Mouse (Mus musculus): Measurements from ENCODE around the gene Tmed3. TPM values are rescaled to one million over a fixed set of nuclear protein-coding genes. Genes with fewer than 3 reads are reported as not detected.

Gene Tmed3
- total and polyA plus RNA-seq, 3 experiments, result 55.4 to 84.0 (median 80.9) TPM

GRCm38 (mm10) chr9:89737888-89738287, 33.0 kb upstream of the Tmed3 start:
- dilution Hi-C loops (cut with MboI; ENCODE audit: extremely low pct_ligation_motif_present, extremely low pct_unique_long_range_greater_than_20kb, low sequenced_read_pairs), result no loop called here

GRCm38 (mm10) chr9:89736932-89737705, 32.3 kb upstream of the Tmed3 start:
- no peaks in the 10 kb centered on the region for H3K27me3 ChIP-seq (replicated peaks)
- H3K9ac ChIP-seq (ENCODE audit: insufficient read depth, low read depth), result no peak overlapping the region
- H3K27ac ChIP-seq (ENCODE audit: insufficient read depth, low read depth), result no peak overlapping the region
- no peak overlapping the region for H3K4me3 ChIP-seq (replicated peaks in 1 of 3; ENCODE audit: low read depth in 2 of 3, low read length in 2 of 3, poor library complexity in 1 of 3)
- H3K4me1 ChIP-seq (ENCODE audit: control insufficient read depth in 1 of 2, insufficient read depth in 2 of 2), result peaks cover 0 to 31% of the 10 kb centered on the region in 2 experiments; a peak in 2 of 4 replicates
- no peaks in the 10 kb centered on the region for H3K36me3 ChIP-seq (replicated peaks in 1 of 2; ENCODE audit: control insufficient read depth in 1 of 2, insufficient read depth in 1 of 2, low read length in 1 of 2)
- H3K4me2 ChIP-seq (ENCODE audit: insufficient read depth, low read depth, poor library complexity, severe bottlenecking), result no peak overlapping the region
- dilution Hi-C loops (cut with MboI; ENCODE audit: extremely low pct_ligation_motif_present, extremely low pct_unique_long_range_greater_than_20kb, low sequenced_read_pairs), result no loop called here
- DNase-seq (ENCODE audit: extremely low read depth), result no peak
- in situ Hi-C loops (cut with MboI; ENCODE audit: low pct_ligation_motif_present, low pct_unique_long_range_greater_than_20kb, low sequenced_read_pairs), result no loop called here
- no peaks in the 10 kb centered on the region for H3K9me3 ChIP-seq (replicated peaks; ENCODE audit: low read length)
- H3K79me2 ChIP-seq (replicated peaks; ENCODE audit: control insufficient read depth, extremely low read depth, insufficient read depth, poor library complexity, severe bottlenecking), result no peaks in the 10 kb centered on the region
- TF ChIP-seq NELFE (IDR thresholded peaks at IDR 0.05; ENCODE audit: low read depth, low read length) (no peak), MAZ (IDR thresholded peaks at IDR 0.05; ENCODE audit: low read depth, low read length) (no peak), MYC (IDR thresholded peaks at IDR 0.05; ENCODE audit: low read depth, low read length) (no peak), JUND (conservative IDR thresholded peaks at IDR 0.05; ENCODE audit: low read depth, low read length) (no peak), CTCF (conservative IDR thresholded peaks at IDR 0.05 in 1 of 2, IDR thresholded peaks at IDR 0.05 in 1 of 2; ENCODE audit: low read depth in 2 of 2, low read length in 2 of 2) (no peak), ETS1 (conservative IDR thresholded peaks at IDR 0.05; ENCODE audit: low read depth, low read length) (no peak), PAX5 (IDR thresholded peaks at IDR 0.05; ENCODE audit: low read length) (no peak), ZKSCAN1 (IDR thresholded peaks at IDR 0.05; ENCODE audit: borderline replicate concordance, low read depth, low read length) (no peak), E2F4 (IDR thresholded peaks at IDR 0.05; ENCODE audit: insufficient replicate concordance, low read depth, low read length) (no peak), GABPA (IDR thresholded peaks at IDR 0.05; ENCODE audit: insufficient replicate concordance, low read depth, low read length) (no peak), JUN (IDR thresholded peaks at IDR 0.05; ENCODE audit: insufficient read depth, low read depth, low read length) (no peak), ZMIZ1 (IDR thresholded peaks at IDR 0.05; ENCODE audit: low read depth, low read length) (no peak), RAD21 (IDR thresholded peaks at IDR 0.05; ENCODE audit: low read depth, low read length) (no peak), KAT2A (IDR thresholded peaks at IDR 0.05; ENCODE audit: insufficient replicate concordance, low read length) (no peak), RCOR1 (conservative IDR thresholded peaks at IDR 0.05; ENCODE audit: low read depth, low read length) (no peak), TCF12 (IDR thresholded peaks at IDR 0.05; ENCODE audit: low read depth, low read length) (no peak), CHD1 (IDR thresholded peaks at IDR 0.05; ENCODE audit: low read depth, low read length) (no peak), SMC3 (IDR thresholded peaks at IDR 0.05; ENCODE audit: low read depth, low read length) (no peak), BHLHE40 (IDR thresholded peaks at IDR 0.05; ENCODE audit: low read depth, low read length) (no peak), MAFK (IDR thresholded peaks at IDR 0.05; ENCODE audit: insufficient replicate concordance, low read length) (no peak)

More at GRCm38 (mm10) chr9:89737888-89738287, 33.0 kb upstream of the Tmed3 start:
- Histone ChIP-seq H3K9me3 (replicated peaks; ENCODE audit: low read length) (no peaks in the 10 kb centered on the region), H3K4me1 (ENCODE audit: control insufficient read depth in 1 of 2, insufficient read depth in 2 of 2) (peaks cover 0 to 31% of the 10 kb centered on the region in 2 experiments; a peak in 2 of 4 replicates), H3K27me3 (replicated peaks) (no peaks in the 10 kb centered on the region), H3K9ac (ENCODE audit: insufficient read depth, low read depth) (no peak overlapping the region), H3K4me2 (ENCODE audit: insufficient read depth, low read depth, poor library complexity, severe bottlenecking) (0 out of 2 replicates have a peak overlapping the region, but pooled peaks have one; percentile 8), H3K79me2 (replicated peaks; ENCODE audit: control insufficient read depth, extremely low read depth, insufficient read depth, poor library complexity, severe bottlenecking) (no peaks in the 10 kb centered on the region), H3K4me3 (replicated peaks in 1 of 3; ENCODE audit: low read depth in 2 of 3, low read length in 2 of 3, poor library complexity in 1 of 3) (no peak overlapping the region), H3K36me3 (replicated peaks in 1 of 2; ENCODE audit: control insufficient read depth in 1 of 2, insufficient read depth in 1 of 2, low read length in 1 of 2) (no peaks in the 10 kb centered on the region), H3K27ac (ENCODE audit: insufficient read depth, low read depth) (no peak overlapping the region)
- DNase-seq (ENCODE audit: extremely low read depth), result no peak
- no peak for TF ChIP-seq IRF4 (IDR thresholded peaks at IDR 0.05; ENCODE audit: low read depth, low read length)
- TF ChIP-seq ELF1 (IDR thresholded peaks at IDR 0.05; ENCODE audit: low read depth, low read length), result no peak
- TF ChIP-seq NRF1 (IDR thresholded peaks at IDR 0.05; ENCODE audit: low read depth, low read length), result no peak
- no peak for TF ChIP-seq RAD21 (IDR thresholded peaks at IDR 0.05; ENCODE audit: low read depth, low read length)
- TF ChIP-seq ZMIZ1 (IDR thresholded peaks at IDR 0.05; ENCODE audit: low read depth, low read length), result no peak
- no peak for TF ChIP-seq NELFE (IDR thresholded peaks at IDR 0.05; ENCODE audit: low read depth, low read length)
- TF ChIP-seq JUN (IDR thresholded peaks at IDR 0.05; ENCODE audit: insufficient read depth, low read depth, low read length), result no peak
- TF ChIP-seq SIN3A (IDR thresholded peaks at IDR 0.05; ENCODE audit: low read length), result no peak
- TF ChIP-seq E2F4 (IDR thresholded peaks at IDR 0.05; ENCODE audit: insufficient replicate concordance, low read depth, low read length), result no peak
- no peak for TF ChIP-seq JUND (conservative IDR thresholded peaks at IDR 0.05; ENCODE audit: low read depth, low read length)
- no peak for TF ChIP-seq SMC3 (IDR thresholded peaks at IDR 0.05; ENCODE audit: low read depth, low read length)
- TF ChIP-seq POLR2AphosphoS2 (IDR thresholded peaks at IDR 0.05; ENCODE audit: low read depth, low read length), result no peak
- no peak for TF ChIP-seq CHD2 (IDR thresholded peaks at IDR 0.05; ENCODE audit: low read length)
- no peak for TF ChIP-seq RCOR1 (conservative IDR thresholded peaks at IDR 0.05; ENCODE audit: low read depth, low read length)
- TF ChIP-seq MAX (IDR thresholded peaks at IDR 0.05; ENCODE audit: low read length), result no peak
- no peak for TF ChIP-seq MYC (IDR thresholded peaks at IDR 0.05; ENCODE audit: low read depth, low read length)
- TF ChIP-seq BHLHE40 (IDR thresholded peaks at IDR 0.05; ENCODE audit: low read depth, low read length), result no peak
- TF ChIP-seq USF1 (IDR thresholded peaks at IDR 0.05; ENCODE audit: low read depth, low read length), result no peak
- TF ChIP-seq EP300 (IDR thresholded peaks at IDR 0.05; ENCODE audit: low read length), result no peak
- in situ Hi-C loops (cut with MboI; ENCODE audit: low pct_ligation_motif_present, low pct_unique_long_range_greater_than_20kb, low sequenced_read_pairs), result no loop called here

All from CH12.LX (cell line).